Mouse (Mus musculus): Measurements from ENCODE around the gene Ccdc15. TPM values are rescaled to one million over a fixed set of nuclear protein-coding genes. Genes with fewer than 3 reads are reported as not detected.

Gene Ccdc15
- polyA plus RNA-seq, 1 experiment, result 18.6 TPM

DNA sequence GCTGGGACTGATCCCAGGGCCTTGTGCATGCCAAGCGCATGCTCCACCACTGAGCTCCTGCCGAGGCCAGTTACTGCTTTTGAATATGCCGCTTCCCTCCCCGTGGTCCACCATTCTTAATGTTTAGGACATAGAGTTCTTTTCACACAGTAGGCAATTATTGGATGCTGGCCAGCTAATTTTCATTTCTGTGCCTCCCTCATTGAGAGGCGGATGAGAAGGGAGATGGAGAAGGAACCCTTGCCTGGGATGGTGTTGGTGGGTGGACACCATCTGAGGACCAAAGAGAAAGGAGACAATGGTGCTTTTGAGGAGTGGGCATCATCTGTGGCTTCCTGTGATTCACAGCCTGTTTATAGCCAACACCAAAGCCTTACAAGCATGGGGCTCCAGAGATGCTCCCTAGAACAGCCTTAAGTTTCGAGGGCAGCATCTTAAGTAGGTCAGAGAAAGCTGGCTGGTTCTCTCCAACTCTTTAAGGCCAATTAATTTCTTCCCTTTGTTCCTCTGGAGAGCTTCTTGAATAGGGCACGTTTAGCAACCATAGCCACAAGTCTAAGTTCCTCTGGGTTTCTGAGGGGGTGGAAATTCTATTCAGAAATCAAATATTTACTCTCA, 10.6 kb upstream of the Ccdc15 start:
- H3K9ac ChIP-seq (ENCODE audit: low read depth, poor library complexity, severe bottlenecking), result no peak overlapping the region
- no peak overlapping the region for H3K4me3 ChIP-seq (ENCODE audit: low read depth, low read length)
- no peaks in the 10 kb centered on the region for H3K4me1 ChIP-seq (ENCODE audit: control insufficient read depth, insufficient read depth, low read length)
- H3K27me3 ChIP-seq (ENCODE audit: control insufficient read depth, insufficient read depth, low read length, poor library complexity, severe bottlenecking), result no peaks in the 10 kb centered on the region
- no peaks in the 10 kb centered on the region for H3K36me3 ChIP-seq (ENCODE audit: control insufficient read depth, insufficient read depth, low read length, poor library complexity, severe bottlenecking)
- no peaks in the 10 kb centered on the region for H3K9me3 ChIP-seq (replicated peaks; ENCODE audit: control insufficient read depth, insufficient read depth, low read length, poor library complexity, severe bottlenecking)
- H3K27ac ChIP-seq (ENCODE audit: insufficient read depth, low read length), result no peak overlapping the region
- TF ChIP-seq EP300 (IDR thresholded peaks at IDR 0.05; ENCODE audit: insufficient read depth, low read depth, low read length) (no peak), POLR2A (IDR thresholded peaks at IDR 0.05; ENCODE audit: insufficient read depth, low read length) (no peak), CTCF (IDR thresholded peaks at IDR 0.05; ENCODE audit: low read depth, low read length) (no peak)

DNA sequence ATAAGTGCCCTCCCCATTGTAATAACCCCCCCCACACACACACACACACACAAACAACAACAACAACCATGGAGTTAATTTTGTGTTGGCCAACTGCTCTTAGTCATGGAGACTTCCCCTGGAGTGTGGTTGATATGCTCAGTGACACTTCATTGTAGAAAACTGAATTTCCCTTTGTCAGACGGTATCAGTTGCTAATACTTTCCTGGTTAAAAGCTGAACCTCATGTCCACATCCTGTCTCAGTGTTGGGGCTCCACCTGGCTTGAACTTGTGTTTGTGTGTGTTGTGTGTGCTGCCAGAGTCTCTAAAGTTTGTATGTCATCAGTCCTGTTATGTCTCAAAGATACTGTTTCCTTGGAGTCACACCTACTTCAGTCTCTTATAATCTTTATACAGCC, 6.3 kb upstream of the Ccdc15 start:
- Histone ChIP-seq H3K27ac (ENCODE audit: insufficient read depth, low read length) (no peak overlapping the region), H3K36me3 (ENCODE audit: control insufficient read depth, insufficient read depth, low read length, poor library complexity, severe bottlenecking) (no peaks in the 10 kb centered on the region), H3K9me3 (replicated peaks; ENCODE audit: control insufficient read depth, insufficient read depth, low read length, poor library complexity, severe bottlenecking) (no peaks in the 10 kb centered on the region), H3K9ac (ENCODE audit: low read depth, poor library complexity, severe bottlenecking) (no peak overlapping the region), H3K4me3 (ENCODE audit: low read depth, low read length) (no peak overlapping the region), H3K4me1 (ENCODE audit: control insufficient read depth, insufficient read depth, low read length) (no peaks in the 10 kb centered on the region), H3K27me3 (ENCODE audit: control insufficient read depth, insufficient read depth, low read length, poor library complexity, severe bottlenecking) (no peaks in the 10 kb centered on the region)
- TF ChIP-seq EP300 (IDR thresholded peaks at IDR 0.05; ENCODE audit: insufficient read depth, low read depth, low read length), result no peak

DNA sequence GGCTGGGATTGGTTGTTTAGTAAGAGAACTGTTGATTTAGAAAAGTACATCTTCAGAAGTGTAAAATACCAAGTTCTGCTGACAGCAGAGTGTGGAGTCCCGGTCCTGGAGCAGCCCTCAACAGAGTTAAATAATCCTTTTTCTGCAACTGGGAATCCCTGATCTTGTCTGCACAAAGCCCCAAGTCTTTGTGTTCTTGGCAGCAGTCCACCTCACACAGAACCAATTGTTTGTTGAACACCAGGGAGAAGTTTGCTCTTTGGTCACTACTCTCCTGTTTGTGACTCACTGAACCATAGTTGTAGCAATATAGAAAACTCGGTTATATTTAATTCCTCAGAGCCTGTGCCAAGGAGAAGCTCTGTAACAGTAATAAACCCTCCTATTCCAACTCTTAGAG, 3.0 kb upstream of the Ccdc15 start:
- no peak for TF ChIP-seq EP300 (IDR thresholded peaks at IDR 0.05; ENCODE audit: insufficient read depth, low read depth, low read length)
- no peak for TF ChIP-seq POLR2A (IDR thresholded peaks at IDR 0.05; ENCODE audit: insufficient read depth, low read length)
- no peak for TF ChIP-seq CTCF (IDR thresholded peaks at IDR 0.05; ENCODE audit: low read depth, low read length)
- H3K27me3 ChIP-seq (ENCODE audit: control insufficient read depth, insufficient read depth, low read length, poor library complexity, severe bottlenecking), result no peaks in the 10 kb centered on the region
- no peaks in the 10 kb centered on the region for H3K36me3 ChIP-seq (ENCODE audit: control insufficient read depth, insufficient read depth, low read length, poor library complexity, severe bottlenecking)
- no peak overlapping the region for H3K27ac ChIP-seq (ENCODE audit: insufficient read depth, low read length)
- H3K4me1 ChIP-seq (ENCODE audit: control insufficient read depth, insufficient read depth, low read length), result no peaks in the 10 kb centered on the region
- no peaks in the 10 kb centered on the region for H3K9me3 ChIP-seq (replicated peaks; ENCODE audit: control insufficient read depth, insufficient read depth, low read length, poor library complexity, severe bottlenecking)
- no peak overlapping the region for H3K9ac ChIP-seq (ENCODE audit: low read depth, poor library complexity, severe bottlenecking)
- H3K4me3 ChIP-seq (ENCODE audit: low read depth, low read length), result no peak overlapping the region

DNA sequence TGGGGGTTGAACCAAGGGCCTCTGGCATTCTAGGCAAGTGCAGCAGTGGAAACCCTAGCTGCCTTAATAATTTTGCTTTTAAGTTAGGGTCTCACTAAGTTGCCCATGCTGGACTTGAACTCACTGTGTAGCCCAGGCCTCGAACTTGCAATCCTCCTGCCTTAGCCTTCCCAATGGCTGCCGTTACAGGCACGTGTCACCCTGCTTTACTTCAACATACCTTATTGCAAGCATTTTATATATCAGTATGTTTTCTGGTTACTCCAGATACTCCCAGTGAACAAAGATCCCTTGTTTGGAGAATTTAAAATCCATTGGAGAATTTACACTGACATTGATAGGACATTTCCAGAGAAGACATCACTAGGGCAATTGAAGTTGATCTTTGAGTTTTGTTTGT, 818 bp upstream of the Ccdc15 start:
- H3K27ac ChIP-seq (ENCODE audit: insufficient read depth, low read length), result no peak overlapping the region
- H3K4me1 ChIP-seq (ENCODE audit: control insufficient read depth, insufficient read depth, low read length), result no peaks in the 10 kb centered on the region
- H3K9me3 ChIP-seq (replicated peaks; ENCODE audit: control insufficient read depth, insufficient read depth, low read length, poor library complexity, severe bottlenecking), result no peaks in the 10 kb centered on the region
- peak overlapping the region; percentile 99 for H3K4me3 ChIP-seq (ENCODE audit: low read depth, low read length)
- peak overlapping the region; percentile 91 for H3K9ac ChIP-seq (ENCODE audit: low read depth, poor library complexity, severe bottlenecking)
- H3K36me3 ChIP-seq (ENCODE audit: control insufficient read depth, insufficient read depth, low read length, poor library complexity, severe bottlenecking), result no peaks in the 10 kb centered on the region
- TF ChIP-seq POLR2A (IDR thresholded peaks at IDR 0.05; ENCODE audit: insufficient read depth, low read length) (no peak), CTCF (IDR thresholded peaks at IDR 0.05; ENCODE audit: low read depth, low read length) (no peak), EP300 (IDR thresholded peaks at IDR 0.05; ENCODE audit: insufficient read depth, low read depth, low read length) (no peak)
- H3K27me3 ChIP-seq (ENCODE audit: control insufficient read depth, insufficient read depth, low read length, poor library complexity, severe bottlenecking), result no peaks in the 10 kb centered on the region

DNA sequence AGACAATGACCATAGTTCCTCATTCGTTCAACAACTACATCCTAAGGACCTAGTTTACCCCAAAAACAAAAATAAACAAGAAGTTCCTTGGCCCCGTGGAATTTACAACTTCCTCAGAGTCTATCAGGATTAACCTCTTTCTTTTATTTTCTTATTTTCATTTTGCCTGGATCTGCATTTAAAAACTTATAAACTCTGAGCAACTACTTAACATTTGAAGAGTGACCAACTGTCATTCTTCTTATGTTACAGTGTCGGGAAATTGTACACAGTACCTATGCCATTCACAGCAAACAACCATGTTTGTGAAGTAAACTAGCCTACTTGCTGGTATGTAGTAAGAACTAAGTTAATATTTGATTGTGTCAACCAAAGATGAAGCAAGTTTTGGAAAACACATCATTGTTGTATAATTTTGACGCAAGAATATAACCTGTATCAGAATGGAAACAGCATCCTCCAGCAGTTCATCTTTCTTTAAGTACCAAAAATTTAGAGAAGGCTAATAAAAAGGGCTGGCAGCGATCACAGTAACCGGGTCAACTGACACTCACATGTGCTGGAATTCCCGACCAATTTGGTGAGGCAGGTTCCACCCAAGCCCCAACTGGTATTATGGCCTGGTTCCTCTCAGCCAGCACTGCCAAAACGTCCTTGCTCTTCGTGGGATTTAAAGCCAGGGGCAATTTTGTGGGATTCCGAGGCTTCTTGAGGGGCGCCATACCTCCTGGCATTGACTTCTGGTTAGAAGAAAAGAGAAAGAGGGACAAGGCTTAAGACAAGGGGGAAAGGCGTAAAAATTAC, 846 bp downstream of the Ccdc15 start:
- Histone ChIP-seq H3K9me3 (replicated peaks; ENCODE audit: control insufficient read depth, insufficient read depth, low read length, poor library complexity, severe bottlenecking) (no peaks in the 10 kb centered on the region), H3K4me3 (ENCODE audit: low read depth, low read length) (peak overlapping the region; percentile 99), H3K27ac (ENCODE audit: insufficient read depth, low read length) (peak overlapping the region; percentile 55), H3K36me3 (ENCODE audit: control insufficient read depth, insufficient read depth, low read length, poor library complexity, severe bottlenecking) (peaks cover 4% of the 10 kb centered on the region; the same call in 1 of the 2 replicates), H3K9ac (ENCODE audit: low read depth, poor library complexity, severe bottlenecking) (peak overlapping the region; percentile 91), H3K4me1 (ENCODE audit: control insufficient read depth, insufficient read depth, low read length) (no peaks in the 10 kb centered on the region), H3K27me3 (ENCODE audit: control insufficient read depth, insufficient read depth, low read length, poor library complexity, severe bottlenecking) (no peaks in the 10 kb centered on the region)
- TF ChIP-seq POLR2A (IDR thresholded peaks at IDR 0.05; ENCODE audit: insufficient read depth, low read length) (no peak), CTCF (IDR thresholded peaks at IDR 0.05; ENCODE audit: low read depth, low read length) (no peak), EP300 (IDR thresholded peaks at IDR 0.05; ENCODE audit: insufficient read depth, low read depth, low read length) (no peak)

DNA sequence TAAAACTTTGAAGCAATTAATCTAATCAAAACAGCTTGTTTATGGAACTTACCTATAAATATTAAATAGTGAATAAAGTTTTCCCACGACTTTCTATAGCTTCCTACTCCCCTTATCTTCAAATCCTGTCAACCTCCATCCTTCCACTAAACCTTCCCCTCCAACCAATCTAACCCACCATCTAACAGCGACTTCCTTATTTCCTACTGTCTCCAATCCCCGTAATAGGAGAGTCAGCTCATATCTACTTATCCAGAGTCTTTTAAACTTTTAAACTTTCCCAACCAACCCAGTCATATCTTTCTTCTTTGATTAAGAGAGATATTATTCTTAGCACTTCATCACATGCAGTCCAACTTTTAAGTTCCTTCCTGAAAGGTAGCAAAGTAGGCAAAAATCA, 2.8 kb downstream of the Ccdc15 start:
- H3K27ac ChIP-seq (ENCODE audit: insufficient read depth, low read length), result no peak overlapping the region
- H3K4me1 ChIP-seq (ENCODE audit: control insufficient read depth, insufficient read depth, low read length), result no peaks in the 10 kb centered on the region
- H3K9me3 ChIP-seq (replicated peaks; ENCODE audit: control insufficient read depth, insufficient read depth, low read length, poor library complexity, severe bottlenecking), result no peaks in the 10 kb centered on the region
- no peak for TF ChIP-seq EP300 (IDR thresholded peaks at IDR 0.05; ENCODE audit: insufficient read depth, low read depth, low read length)
- no peak for TF ChIP-seq POLR2A (IDR thresholded peaks at IDR 0.05; ENCODE audit: insufficient read depth, low read length)
- no peak for TF ChIP-seq CTCF (IDR thresholded peaks at IDR 0.05; ENCODE audit: low read depth, low read length)
- H3K36me3 ChIP-seq (ENCODE audit: control insufficient read depth, insufficient read depth, low read length, poor library complexity, severe bottlenecking), result peaks cover 12% of the 10 kb centered on the region
- H3K27me3 ChIP-seq (ENCODE audit: control insufficient read depth, insufficient read depth, low read length, poor library complexity, severe bottlenecking), result no peaks in the 10 kb centered on the region
- H3K4me3 ChIP-seq (ENCODE audit: low read depth, low read length), result no peak overlapping the region
- no peak overlapping the region for H3K9ac ChIP-seq (ENCODE audit: low read depth, poor library complexity, severe bottlenecking)

Data from ES-Bruce4 (cell line).